Mouse (Mus musculus) R1 (cell line): ENCODE data around the gene 2810408A11Rik.
"Not testable (repeated sequence)": the region's sequence is repeated elsewhere in the genome, so short reads cannot be mapped to it uniquely, and the experiment has no call there.

Experiments
- DNase-seq: peaks from one replicate; pipeline ENCODE4 v3.0.0-alpha.2; 2018; ENCODE audit warnings: low read depth, low spot score

The 2810408A11Rik gene

DNA sequence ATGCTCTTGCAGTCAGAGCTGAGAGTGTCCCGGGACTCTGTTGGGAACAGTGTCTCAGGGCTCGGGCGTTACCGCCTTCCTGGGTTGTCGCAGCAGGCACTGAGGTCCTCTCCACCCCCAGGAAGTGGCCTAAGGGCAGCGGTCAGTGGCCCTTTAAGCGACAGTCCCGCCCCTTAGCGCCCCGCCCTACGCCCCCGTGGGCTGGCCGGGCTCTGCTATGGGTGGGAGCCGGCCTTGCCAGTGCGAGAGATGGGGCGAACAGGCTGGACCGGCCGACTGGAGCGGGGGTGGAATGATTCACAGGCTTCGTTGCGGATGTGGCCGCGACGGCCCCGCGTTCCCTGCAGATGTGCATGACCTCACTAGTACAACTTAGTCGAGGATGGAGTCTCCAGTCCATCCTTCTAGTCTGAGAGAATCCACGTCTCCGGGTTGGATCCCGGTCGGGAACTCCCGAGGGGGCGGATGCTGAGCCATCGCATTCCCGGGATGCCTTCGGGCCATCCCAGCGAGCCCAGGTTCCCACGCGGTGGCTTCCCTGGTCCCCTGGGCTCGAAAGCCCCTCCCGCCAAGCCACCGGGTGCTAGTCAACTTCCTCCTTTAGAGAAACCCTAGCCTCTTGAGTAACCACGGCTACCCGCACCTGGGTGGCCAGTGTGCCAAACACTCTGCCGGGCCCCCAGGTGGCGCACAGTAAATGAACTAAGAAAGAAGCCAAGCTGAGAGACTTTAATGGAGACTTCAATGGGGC, 19.8 kb downstream of the 2810408A11Rik start, which contains the start of gene Kctd11:
TSS of gene Kctd11 (minus strand) at position 554 of the 751 bp plus-strand sequence.
- peak; percentile 78 for DNase-seq

- peak; percentile 80 for DNase-seq
Measured at GRCm38 (mm10) chr11:69880506-69880852, 20.3 kb downstream of the 2810408A11Rik start.

- no peak for DNase-seq
Measured at GRCm38 (mm10) chr11:69879711-69880110, 21.1 kb downstream of the 2810408A11Rik start.

DNA sequence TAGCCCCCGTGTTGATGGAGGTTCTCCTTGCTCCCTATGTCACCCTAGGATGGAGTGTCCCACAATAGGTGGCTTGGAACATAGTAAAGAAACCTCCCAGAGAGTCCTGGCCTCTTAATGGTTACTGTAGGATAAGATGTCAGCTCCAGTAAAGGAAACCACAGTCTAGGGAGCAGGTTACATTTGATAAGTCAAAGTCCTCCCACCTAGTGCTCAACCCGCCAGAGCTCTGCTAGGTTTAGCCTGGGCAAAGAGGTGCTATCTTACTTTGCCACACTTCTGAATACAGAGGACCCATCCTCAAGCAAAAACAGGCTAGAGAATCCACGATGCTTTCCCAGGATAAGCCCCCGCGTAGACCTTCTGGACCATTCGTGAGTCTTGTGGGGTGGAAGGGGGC, 21.8 kb downstream of the 2810408A11Rik start:
- DNase-seq: no peak

DNA sequence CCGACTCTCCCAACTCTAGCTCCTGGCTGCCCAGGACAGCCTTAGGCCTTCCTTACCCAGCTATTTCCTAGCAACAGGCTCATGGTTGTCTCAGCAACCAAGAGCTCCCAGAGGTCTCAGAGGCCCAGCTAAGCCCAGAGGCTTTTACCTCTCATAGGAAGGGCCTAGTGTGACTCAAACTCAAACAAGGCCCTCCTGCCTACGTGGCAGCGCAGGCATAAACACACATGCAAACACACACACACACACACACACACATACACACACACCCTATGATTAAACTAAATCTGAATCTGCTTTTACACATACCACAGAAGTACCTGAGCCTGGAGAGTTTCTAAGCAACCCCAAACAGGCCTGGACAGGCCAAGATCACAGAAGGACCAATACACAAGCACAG, 22.4 kb downstream of the 2810408A11Rik start:
- DNase-seq: no peak

DNA sequence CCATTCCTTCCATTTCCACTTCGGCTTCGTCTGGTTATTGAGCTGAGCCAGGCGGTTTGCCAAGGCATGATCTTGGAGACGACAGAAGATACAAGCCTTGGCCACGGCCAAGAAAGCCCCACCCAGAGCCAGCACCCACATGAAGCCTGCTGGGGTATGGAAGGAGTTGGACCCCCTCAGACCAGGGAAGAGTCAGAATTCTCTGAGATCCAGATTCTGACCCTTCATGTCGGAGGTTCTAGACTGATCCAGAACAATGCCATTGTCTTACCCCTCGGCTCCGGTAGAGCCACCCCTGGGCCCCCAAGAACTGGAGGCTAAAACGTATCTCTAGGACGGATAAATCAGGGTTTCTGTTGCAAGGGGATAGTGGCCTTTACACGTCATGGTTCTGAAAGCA, 22.9 kb downstream of the 2810408A11Rik start, which contains the start of gene Tmem95:
TSS of gene Tmem95 (minus strand) at position 141 of the 400 bp plus-strand sequence.
- no peak for DNase-seq

- DNase-seq: peak; percentile 94
Measured at GRCm38 (mm10) chr11:69876867-69877266, 23.9 kb downstream of the 2810408A11Rik start.

DNA sequence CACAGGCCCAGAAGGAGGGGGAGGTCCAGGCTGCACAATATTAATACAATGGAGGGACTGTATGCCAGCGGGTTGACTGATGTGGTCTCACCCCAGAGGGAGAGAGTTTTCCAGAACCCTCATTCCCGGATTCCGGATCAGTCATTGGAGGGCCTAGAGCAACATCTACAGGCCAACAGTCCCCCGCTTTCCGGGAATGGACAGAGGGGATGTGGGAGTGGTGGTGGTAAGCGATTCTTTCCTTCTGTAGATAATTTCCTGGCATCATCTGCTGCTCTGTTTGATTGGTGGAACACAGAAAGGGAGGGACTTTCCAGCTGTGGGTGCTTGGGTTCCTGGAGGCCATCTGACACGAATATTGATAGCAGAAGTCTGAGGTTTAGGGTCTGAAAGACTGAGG, 24.6 kb downstream of the 2810408A11Rik start:
- DNase-seq: no peak

DNA sequence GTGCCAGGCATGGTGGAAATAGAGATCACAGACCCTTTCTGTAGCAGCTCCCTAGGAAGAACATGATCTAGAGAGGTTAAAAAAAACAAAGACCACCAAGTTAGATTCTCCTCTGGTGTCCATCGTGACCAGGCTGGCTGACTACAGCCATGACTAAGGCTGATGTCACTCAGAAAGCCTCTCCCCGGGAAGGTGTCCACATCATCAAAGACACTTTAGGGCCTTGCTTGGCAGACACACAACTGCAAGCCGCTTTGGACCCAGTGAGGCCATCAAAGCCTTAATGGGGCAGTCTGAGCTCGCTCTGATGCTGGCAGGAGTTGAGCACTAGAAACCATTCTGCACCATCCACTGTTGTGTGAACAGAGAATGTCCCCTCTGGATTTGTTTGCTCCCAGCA, 28.3 kb downstream of the 2810408A11Rik start:
- no peak for DNase-seq

GRCm38 (mm10) chr11:69871822-69872221, 29.0 kb downstream of the 2810408A11Rik start:
- DNase-seq: no peak

DNA sequence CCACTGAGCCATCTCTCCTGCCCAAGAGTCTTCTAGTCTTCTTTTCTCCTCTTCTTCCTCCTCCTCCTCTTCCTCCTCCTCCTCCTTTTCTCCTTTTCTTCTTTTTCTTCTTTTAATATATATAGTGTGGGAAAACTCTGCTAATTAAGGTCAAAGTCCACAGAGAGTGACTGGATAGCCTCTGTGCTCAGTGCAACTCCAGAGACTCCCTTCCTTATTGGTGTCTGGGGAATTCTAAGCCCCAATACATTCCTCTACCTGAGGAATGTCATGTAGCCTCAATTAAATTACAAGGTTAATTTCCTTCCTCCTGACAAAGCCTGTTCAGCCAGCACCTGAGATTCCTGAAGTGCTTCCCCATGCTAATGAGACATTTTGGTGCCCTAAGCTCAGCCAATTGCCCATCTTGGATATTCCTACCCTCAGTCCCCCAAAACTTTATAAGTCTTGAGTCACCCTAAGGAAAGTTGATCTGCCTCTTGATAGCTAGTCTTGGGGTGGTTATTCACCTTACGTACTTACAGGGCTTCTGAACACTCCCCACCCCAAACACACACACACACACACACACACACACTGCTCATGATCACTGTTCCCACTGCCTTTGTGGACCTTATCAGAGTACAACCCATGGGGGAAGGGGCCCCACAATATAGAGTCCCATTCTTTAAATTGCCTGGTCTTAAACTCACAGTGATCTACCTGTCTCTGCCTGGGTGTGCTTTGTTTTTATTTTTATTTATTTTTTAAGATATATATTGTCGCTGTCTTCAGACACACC, 30.3 kb downstream of the 2810408A11Rik start:
- DNase-seq: no peak

- DNase-seq: no peak
Measured at GRCm38 (mm10) chr11:69867335-69867734, 33.5 kb downstream of the 2810408A11Rik start.

DNA sequence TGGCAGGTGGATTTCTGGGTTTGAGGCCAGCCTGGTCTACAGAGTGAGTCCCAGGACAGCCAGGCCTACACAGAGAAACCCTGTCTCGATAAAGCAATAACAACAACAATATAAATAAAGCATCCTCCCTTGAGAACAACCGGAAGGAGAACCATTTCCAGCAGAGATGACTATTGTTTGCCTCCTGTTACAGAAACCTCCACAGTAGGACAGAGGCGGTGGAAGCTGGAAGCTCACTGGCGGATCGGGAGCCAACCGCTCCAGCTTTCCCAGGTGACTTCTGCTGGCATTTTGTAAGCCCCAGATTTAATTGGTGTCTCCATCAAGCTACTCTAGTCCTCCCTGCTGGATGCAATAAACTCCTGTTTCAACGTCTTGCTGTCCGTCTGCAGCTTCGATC, 35.2 kb downstream of the 2810408A11Rik start:
- DNase-seq: no peak

- DNase-seq: no peak
Measured at GRCm38 (mm10) chr11:69864138-69864860, 36.5 kb downstream of the 2810408A11Rik start.

- DNase-seq: not testable (repeated sequence)
Measured at GRCm38 (mm10) chr11:69863729-69864128, 37.1 kb downstream of the 2810408A11Rik start.

- peak; percentile 75 for DNase-seq
Measured at GRCm38 (mm10) chr11:69858113-69858998, 42.4 kb downstream of the 2810408A11Rik start, which contains the start of gene Tnk1. Tnk1 (minus strand) TSS chr11:69858730.

GRCm38 (mm10) chr11:69855347-69855746, 45.4 kb downstream of the 2810408A11Rik start:
- DNase-seq: peak; percentile 90

GRCm38 (mm10) chr11:69854680-69855079, 46.1 kb downstream of the 2810408A11Rik start:
- DNase-seq: no peak

DNA sequence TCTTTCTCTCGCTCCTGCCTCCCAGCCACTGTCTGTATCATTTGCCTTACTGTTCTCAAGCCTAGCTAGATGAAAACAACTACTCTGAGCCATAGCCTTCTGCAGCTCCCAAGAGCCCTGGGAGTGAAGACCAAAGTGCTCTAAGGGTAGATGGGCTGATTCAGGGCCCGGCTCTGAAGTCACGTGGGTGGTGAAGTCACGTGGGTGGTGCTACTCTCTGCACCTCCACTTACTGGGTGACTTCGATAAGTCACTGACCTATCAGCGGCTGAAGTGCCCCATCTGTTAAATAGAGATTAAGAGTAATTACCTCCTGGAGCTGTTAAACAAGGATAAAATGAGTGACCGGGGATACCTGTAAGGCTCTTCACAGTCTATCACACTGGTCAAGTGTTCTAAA, 46.8 kb downstream of the 2810408A11Rik start:
- peak; percentile 80 for DNase-seq

GRCm38 (mm10) chr11:69850754-69851153, 50.0 kb downstream of the 2810408A11Rik start:
- DNase-seq: no peak

DNA sequence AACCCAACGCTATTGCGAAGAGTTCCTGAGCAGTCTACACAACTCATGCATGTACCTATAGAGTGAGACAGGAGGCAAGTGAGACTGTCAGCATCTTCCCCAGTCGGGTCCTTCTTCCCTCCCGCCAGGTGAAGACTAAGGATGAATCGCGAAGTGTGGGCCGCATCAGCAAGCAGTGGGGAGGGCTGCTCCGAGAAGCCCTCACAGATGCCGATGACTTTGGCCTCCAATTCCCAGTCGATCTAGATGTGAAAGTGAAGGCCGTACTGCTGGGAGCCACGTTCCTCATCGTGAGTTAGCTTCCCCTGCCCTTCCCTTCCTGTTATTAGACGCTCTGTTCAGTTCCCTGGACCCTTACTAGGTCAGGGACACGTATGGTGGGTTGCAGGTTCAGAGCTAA, 50.9 kb downstream of the 2810408A11Rik start:
- no peak for DNase-seq
